Mouse (Mus musculus): ENCODE data around the gene Map2k6. TPM values are rescaled to one million over a fixed set of nuclear protein-coding genes. Genes with fewer than 3 reads are reported as not detected.

Map2k6 gene
- total and polyA plus RNA-seq, 3 experiments: 1.9 to 3.2 TPM; not detected in 1

DNA sequence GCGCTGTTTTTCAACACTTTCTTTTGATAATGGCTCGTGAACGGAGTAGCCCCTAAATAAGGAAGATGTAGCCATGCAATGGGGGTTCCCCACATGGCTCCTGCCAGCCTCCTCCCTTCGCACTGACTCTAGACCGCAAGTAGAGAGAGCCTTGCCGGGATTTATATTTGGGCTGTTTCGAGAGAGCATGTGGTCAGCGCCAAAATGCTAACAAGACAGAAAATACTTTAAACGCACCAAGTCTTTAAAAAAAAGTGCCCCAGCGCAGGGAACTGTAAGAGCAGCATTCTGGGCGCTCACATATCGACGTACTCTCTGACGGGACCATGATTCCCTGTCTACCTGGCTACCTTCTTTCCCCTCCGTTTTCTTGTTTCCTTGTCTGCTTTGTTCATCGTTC, 74.6 kb downstream of the Map2k6 start:
- H3K27ac ChIP-seq (ENCODE audit: control insufficient read depth, low read depth, low read length): no peak overlapping the region
- no peaks in the 10 kb centered on the region for H3K27me3 ChIP-seq (ENCODE audit: control insufficient read depth in 1 of 2, insufficient read depth in 2 of 2, low read length in 2 of 2)
- no peak for DNase-seq (ENCODE audit: low read depth, low spot score)
- no peak for TF ChIP-seq ZMIZ1 (IDR thresholded peaks at IDR 0.05; ENCODE audit: low read depth, low read length)
- no peak for TF ChIP-seq MYC (IDR thresholded peaks at IDR 0.05; ENCODE audit: low read depth, low read length)
- no peak for TF ChIP-seq RCOR1 (IDR thresholded peaks at IDR 0.05; ENCODE audit: low read depth, low read length)
- TF ChIP-seq POLR2AphosphoS5 (IDR thresholded peaks at IDR 0.05; ENCODE audit: borderline replicate concordance, low read depth, low read length): no peak
- no peak for TF ChIP-seq POLR2A (IDR thresholded peaks at IDR 0.05; ENCODE audit: control insufficient read depth in 1 of 2, insufficient read depth in 1 of 2, low read depth in 1 of 2, low read length in 2 of 2, poor library complexity in 1 of 2)
- TF ChIP-seq ZC3H11A (IDR thresholded peaks at IDR 0.05; ENCODE audit: low read depth, low read length): no peak
- no peak for TF ChIP-seq SIN3A (IDR thresholded peaks at IDR 0.05; ENCODE audit: low read length)
- no peak for TF ChIP-seq GABPA (IDR thresholded peaks at IDR 0.05; ENCODE audit: low read depth, low read length)
- no peak for TF ChIP-seq MYB (IDR thresholded peaks at IDR 0.05; ENCODE audit: low read depth, low read length)
- no peak for TF ChIP-seq NRF1 (IDR thresholded peaks at IDR 0.05; ENCODE audit: insufficient read depth, low read depth, low read length, poor library complexity, severe bottlenecking)
- no peak for TF ChIP-seq SMC3 (IDR thresholded peaks at IDR 0.05; ENCODE audit: low read depth, low read length)
- no peak for TF ChIP-seq JUND (IDR thresholded peaks at IDR 0.05; ENCODE audit: low read depth, low read length)
- no peak for TF ChIP-seq ZNF384 (IDR thresholded peaks at IDR 0.05; ENCODE audit: low read depth, low read length)
- no peak for TF ChIP-seq BHLHE40 (IDR thresholded peaks at IDR 0.05; ENCODE audit: borderline replicate concordance, low read depth, low read length)
- no peak for TF ChIP-seq MAX (IDR thresholded peaks at IDR 0.05; ENCODE audit: low read length)
- no peak for TF ChIP-seq ZKSCAN1 (IDR thresholded peaks at IDR 0.05; ENCODE audit: low read depth, low read length)
- no peak for TF ChIP-seq TCF12 (IDR thresholded peaks at IDR 0.05; ENCODE audit: low read depth, low read length)
- TF ChIP-seq E2F4 (IDR thresholded peaks at IDR 0.05; ENCODE audit: borderline replicate concordance, low read depth, low read length): no peak
- no peak for TF ChIP-seq MEF2A (IDR thresholded peaks at IDR 0.05; ENCODE audit: extremely low read depth, insufficient replicate concordance, low read depth, low read length, poor library complexity, severe bottlenecking)
- TF ChIP-seq NELFE (IDR thresholded peaks at IDR 0.05; ENCODE audit: low read depth, low read length): no peak
- peaks cover 0 to 5% of the 10 kb centered on the region in 2 experiments; a peak in 2 of 4 replicates for H3K4me1 ChIP-seq (ENCODE audit: control insufficient read depth in 1 of 2, insufficient read depth in 2 of 2, low read length in 2 of 2)
- no peak overlapping the region for H3K9ac ChIP-seq (ENCODE audit: control insufficient read depth, low read depth, low read length, poor library complexity, severe bottlenecking)
- H3K9me3 ChIP-seq (replicated peaks; ENCODE audit: insufficient read depth, low read length): no peaks in the 10 kb centered on the region
- no peaks in the 10 kb centered on the region for H3K79me2 ChIP-seq (ENCODE audit: control insufficient read depth, insufficient read depth, low read length, poor library complexity)
- no peak overlapping the region for H3K4me3 ChIP-seq (ENCODE audit: control insufficient read depth in 1 of 2, insufficient read depth in 1 of 2, low read depth in 2 of 2, low read length in 2 of 2)
- H3K36me3 ChIP-seq (ENCODE audit: control insufficient read depth in 1 of 2, insufficient read depth in 2 of 2, low read length in 2 of 2): no peaks in the 10 kb centered on the region; a peak in 1 of 4 replicates

Data from MEL (cell line).